Mouse (Mus musculus): ENCODE data around the gene Zfp503. TPM values are rescaled to one million over a fixed set of nuclear protein-coding genes. Genes with fewer than 3 reads are reported as not detected.

Zfp503 gene
- polyA plus RNA-seq, 1 experiment from 2014 or later = 7.0 TPM

- Histone ChIP-seq H3K36me3 (ENCODE audit: control insufficient read depth, insufficient read depth, low read length) (no peaks in the 10 kb centered on the region), H3K4me2 (ENCODE audit: low read depth, low read length) (peak overlapping the region; percentile 79), H3K4me1 (ENCODE audit: control insufficient read depth, insufficient read depth, low read length) (peaks cover 25% of the 10 kb centered on the region), H3K27me3 (ENCODE audit: control insufficient read depth, insufficient read depth, low read length) (no peaks in the 10 kb centered on the region), H3K27ac (ENCODE audit: low read depth, low read length) (peak overlapping the region; percentile 64), H3K4me3 (ENCODE audit: low read depth, low read length) (peak overlapping the region; percentile 49), H3K9me3 (ENCODE audit: control insufficient read depth, low read length) (no peaks in the 10 kb centered on the region), H3K9ac (replicated peaks; ENCODE audit: low read depth, low read length) (peak overlapping the region; percentile 52)
- peak; percentile 75 for ATAC-seq (ENCODE audit: low read depth)
- whole genome bisulfite sequencing = under 1% methylated on average over 36 of the region's 36 CpGs
Observed at GRCm38 (mm10) chr14:21995031-21995754, 5.8 kb upstream of the Zfp503 start.

GRCm38 (mm10) chr14:21994061-21994990 is 4.9 kb upstream of the Zfp503 start:
- H3K9ac ChIP-seq (replicated peaks; ENCODE audit: low read depth, low read length) = peak overlapping the region; percentile 52
- no peaks in the 10 kb centered on the region for H3K27me3 ChIP-seq (ENCODE audit: control insufficient read depth, insufficient read depth, low read length)
- no peaks in the 10 kb centered on the region for H3K36me3 ChIP-seq (ENCODE audit: control insufficient read depth, insufficient read depth, low read length)
- peak overlapping the region; percentile 49 for H3K4me3 ChIP-seq (ENCODE audit: low read depth, low read length)
- peak overlapping the region; percentile 79 for H3K4me2 ChIP-seq (ENCODE audit: low read depth, low read length)
- ATAC-seq (ENCODE audit: low read depth) = no peak
- H3K27ac ChIP-seq (ENCODE audit: low read depth, low read length) = no peak overlapping the region
- H3K4me1 ChIP-seq (ENCODE audit: control insufficient read depth, insufficient read depth, low read length) = peaks cover 25% of the 10 kb centered on the region
- H3K9me3 ChIP-seq (ENCODE audit: control insufficient read depth, low read length) = no peaks in the 10 kb centered on the region
- 2% methylated on average over 44 of the region's 44 CpGs for WGBS

GRCm38 (mm10) chr14:21993251-21994060 is 4.1 kb upstream of the Zfp503 start:
- Histone ChIP-seq H3K9me3 (ENCODE audit: control insufficient read depth, low read length) (no peaks in the 10 kb centered on the region), H3K36me3 (ENCODE audit: control insufficient read depth, insufficient read depth, low read length) (no peaks in the 10 kb centered on the region), H3K4me2 (ENCODE audit: low read depth, low read length) (peak overlapping the region; percentile 79), H3K27ac (ENCODE audit: low read depth, low read length) (no peak overlapping the region), H3K27me3 (ENCODE audit: control insufficient read depth, insufficient read depth, low read length) (no peaks in the 10 kb centered on the region), H3K4me1 (ENCODE audit: control insufficient read depth, insufficient read depth, low read length) (peaks cover 25% of the 10 kb centered on the region), H3K9ac (replicated peaks; ENCODE audit: low read depth, low read length) (no peak overlapping the region), H3K4me3 (ENCODE audit: low read depth, low read length) (no peak overlapping the region; the same call in 1 of the 2 replicates)
- 18% methylated on average over 14 of the region's 14 CpGs for WGBS
- no peak for ATAC-seq (ENCODE audit: low read depth)

GRCm38 (mm10) chr14:21992321-21992885 is 3.0 kb upstream of the Zfp503 start:
- Histone ChIP-seq H3K9ac (replicated peaks; ENCODE audit: low read depth, low read length) (no peak overlapping the region), H3K36me3 (ENCODE audit: control insufficient read depth, insufficient read depth, low read length) (no peaks in the 10 kb centered on the region), H3K9me3 (ENCODE audit: control insufficient read depth, low read length) (no peaks in the 10 kb centered on the region), H3K27me3 (ENCODE audit: control insufficient read depth, insufficient read depth, low read length) (no peaks in the 10 kb centered on the region), H3K4me2 (ENCODE audit: low read depth, low read length) (peak overlapping the region; percentile 81), H3K4me1 (ENCODE audit: control insufficient read depth, insufficient read depth, low read length) (peaks cover 25% of the 10 kb centered on the region), H3K27ac (ENCODE audit: low read depth, low read length) (no peak overlapping the region), H3K4me3 (ENCODE audit: low read depth, low read length) (peak overlapping the region; percentile 84; the same call in 1 of the 2 replicates)
- 45% methylated on average over 4 of the region's 4 CpGs for WGBS
- no peak for ATAC-seq (ENCODE audit: low read depth)

- no peaks in the 10 kb centered on the region for H3K27me3 ChIP-seq (ENCODE audit: control insufficient read depth, insufficient read depth, low read length)
- H3K36me3 ChIP-seq (ENCODE audit: control insufficient read depth, insufficient read depth, low read length) = no peaks in the 10 kb centered on the region
- ATAC-seq (ENCODE audit: low read depth) = no peak
- WGBS = 13% methylated on average over 5 of the region's 5 CpGs
- H3K4me2 ChIP-seq (ENCODE audit: low read depth, low read length) = peak overlapping the region; percentile 81
- H3K4me1 ChIP-seq (ENCODE audit: control insufficient read depth, insufficient read depth, low read length) = peaks cover 25% of the 10 kb centered on the region
- peak overlapping the region; percentile 84 for H3K4me3 ChIP-seq (ENCODE audit: low read depth, low read length)
- no peaks in the 10 kb centered on the region for H3K9me3 ChIP-seq (ENCODE audit: control insufficient read depth, low read length)
- H3K27ac ChIP-seq (ENCODE audit: low read depth, low read length) = no peak overlapping the region
- no peak overlapping the region for H3K9ac ChIP-seq (replicated peaks; ENCODE audit: low read depth, low read length)
Observed at GRCm38 (mm10) chr14:21991856-21992255, 2.5 kb upstream of the Zfp503 start.

GRCm38 (mm10) chr14:21991251-21991780 is 1.9 kb upstream of the Zfp503 start:
- Histone ChIP-seq H3K9me3 (ENCODE audit: control insufficient read depth, low read length) (no peaks in the 10 kb centered on the region), H3K27ac (ENCODE audit: low read depth, low read length) (peak overlapping the region; percentile 61), H3K9ac (replicated peaks; ENCODE audit: low read depth, low read length) (peak overlapping the region; percentile 49), H3K4me2 (ENCODE audit: low read depth, low read length) (peak overlapping the region; percentile 81), H3K36me3 (ENCODE audit: control insufficient read depth, insufficient read depth, low read length) (no peaks in the 10 kb centered on the region), H3K4me3 (ENCODE audit: low read depth, low read length) (peak overlapping the region; percentile 84), H3K4me1 (ENCODE audit: control insufficient read depth, insufficient read depth, low read length) (peaks cover 25% of the 10 kb centered on the region), H3K27me3 (ENCODE audit: control insufficient read depth, insufficient read depth, low read length) (no peaks in the 10 kb centered on the region)
- ATAC-seq (ENCODE audit: low read depth) = no peak
- 1% methylated on average over 26 of the region's 26 CpGs for WGBS

DNA sequence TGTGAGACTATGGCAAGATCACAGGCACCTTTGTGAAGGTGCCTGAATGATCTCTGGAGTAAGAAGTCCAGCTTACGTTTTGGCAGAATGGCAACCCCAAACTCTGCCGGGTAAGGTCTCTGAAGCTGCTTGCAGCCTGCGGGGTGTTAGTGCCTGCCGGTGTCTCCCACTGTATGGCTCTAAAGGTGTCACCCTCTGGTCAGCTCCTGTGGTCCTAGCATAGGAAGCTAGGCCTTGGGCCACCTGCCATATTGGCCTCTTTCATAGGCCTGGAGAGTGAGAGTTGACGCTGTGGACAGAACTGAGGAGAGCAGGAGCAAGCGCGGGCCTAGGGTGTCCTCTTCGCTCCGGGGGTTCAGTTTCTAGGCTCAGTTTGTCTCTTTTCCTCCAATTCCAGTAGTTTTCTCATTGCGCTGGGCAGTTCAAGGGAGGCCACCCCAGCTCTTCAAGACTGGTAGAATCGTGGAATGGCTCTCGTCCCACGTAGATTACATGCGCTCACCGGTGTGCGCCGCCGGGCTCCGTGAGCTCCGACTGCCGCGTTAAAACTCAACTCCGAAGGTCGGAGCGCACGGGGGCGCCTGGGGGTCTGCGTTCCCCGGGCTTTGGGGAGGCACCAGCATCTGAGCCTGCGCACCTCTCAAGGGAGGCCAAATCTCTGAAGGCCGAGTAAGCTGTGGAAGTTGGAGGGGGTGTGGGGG is 1.1 kb upstream of the Zfp503 start:
- peaks cover 24% of the 10 kb centered on the region for H3K4me1 ChIP-seq (ENCODE audit: control insufficient read depth, insufficient read depth, low read length)

More for the DNA sequence above, 1.1 kb upstream of the Zfp503 start:
- Histone ChIP-seq H3K4me2 (ENCODE audit: low read depth, low read length) (peak overlapping the region; percentile 81), H3K27ac (ENCODE audit: low read depth, low read length) (peak overlapping the region; percentile 61), H3K9me3 (ENCODE audit: control insufficient read depth, low read length) (no peaks in the 10 kb centered on the region), H3K36me3 (ENCODE audit: control insufficient read depth, insufficient read depth, low read length) (no peaks in the 10 kb centered on the region), H3K27me3 (ENCODE audit: control insufficient read depth, insufficient read depth, low read length) (no peaks in the 10 kb centered on the region), H3K9ac (replicated peaks; ENCODE audit: low read depth, low read length) (peak overlapping the region; percentile 49), H3K4me3 (ENCODE audit: low read depth, low read length) (peak overlapping the region; percentile 84)
- ATAC-seq (ENCODE audit: low read depth) = no peak
- WGBS = 2% methylated on average over 31 of the region's 31 CpGs

Measured in neural tube, embryonic 14.5 days (tissue).